Mouse (Mus musculus) MEL (cell line): Measurements from ENCODE around the gene Myoc. TPM values are rescaled to one million over a fixed set of nuclear protein-coding genes. Genes with fewer than 3 reads are reported as not detected.

ENCODE experiments used
- DNase-seq: peaks from one replicate; pipeline ENCODE4 v3.0.0; 2011; ENCODE audit warnings: low read depth, low spot score
- H3K27ac ChIP-seq: 2 replicates; pipeline ENCODE4 v1.5.1; 2012; ENCODE audit warnings: low read depth, mild to moderate bottlenecking, control low read depth, low read length, moderate library complexity; ENCODE audit not compliant: control insufficient read depth
- H3K27me3 ChIP-seq, 2 experiments: fragments of 150-350 bp in 1 of 2; sonication (generic) in 1 of 2; 2 replicates each; pipeline ENCODE4 v1.6.1; 2012; ENCODE audit warnings: low read length in 2 of 2, mild to moderate bottlenecking in 2 of 2, improper control_type of control experiment in 1 of 2, moderate library complexity in 1 of 2; ENCODE audit not compliant: insufficient read depth in 2 of 2, control insufficient read depth in 1 of 2
- H3K36me3 ChIP-seq, 2 experiments: 2 replicates each; pipeline ENCODE4 v1.6.1; 2012 to 2014; ENCODE audit warnings: low read length in 2 of 2, improper control_type of control experiment in 1 of 2, inconsistent platforms in 1 of 2, mild to moderate bottlenecking in 1 of 2; ENCODE audit not compliant: insufficient read depth in 2 of 2, control insufficient read depth in 1 of 2
- H3K4me1 ChIP-seq, 2 experiments: fragments of 150-350 bp in 1 of 2; sonication (generic) in 1 of 2; 2 replicates each; pipeline ENCODE4 v1.6.1; 2012; ENCODE audit warnings: low read length in 2 of 2, improper control_type of control experiment in 1 of 2, mild to moderate bottlenecking in 1 of 2; ENCODE audit not compliant: insufficient read depth in 2 of 2, control insufficient read depth in 1 of 2
- H3K4me3 ChIP-seq, 2 experiments: fragments of 150-350 bp in 1 of 2; sonication (generic) in 1 of 2; 2 replicates each; pipeline ENCODE4 v1.5.1; 2012; ENCODE audit warnings: low read depth in 2 of 2, low read length in 2 of 2, mild to moderate bottlenecking in 2 of 2, moderate library complexity in 2 of 2, control low read depth in 1 of 2, improper control_type of control experiment in 1 of 2; ENCODE audit not compliant: control insufficient read depth in 1 of 2, insufficient read depth in 1 of 2
- H3K79me2 ChIP-seq: 2 replicates; pipeline ENCODE4 v1.6.1; 2012; ENCODE audit warnings: mild to moderate bottlenecking, low read length, moderate library complexity; ENCODE audit not compliant: control insufficient read depth, poor library complexity, insufficient read depth
- H3K9ac ChIP-seq: 2 replicates; pipeline ENCODE4 v1.6.1; 2012; ENCODE audit warnings: low read depth, mild to moderate bottlenecking, control low read depth, low read length, moderate library complexity; ENCODE audit not compliant: control insufficient read depth, poor library complexity, severe bottlenecking
- H3K9me3 ChIP-seq: fragments of 150-350 bp; sonication (generic); replicated peaks from 2 replicates; pipeline ENCODE4 v1.6.1; 2012; ENCODE audit warnings: mild to moderate bottlenecking, low read length, improper control_type of control experiment, moderate library complexity; ENCODE audit not compliant: insufficient read depth
- BHLHE40 ChIP-seq: IDR thresholded peaks from 2 replicates; pipeline ENCODE4 v1.6.1; 2012; ENCODE audit warnings: low read depth, mild to moderate bottlenecking, inconsistent platforms, low read length, improper control_type of control experiment, borderline replicate concordance
- CHD1 ChIP-seq: IDR thresholded peaks from 2 replicates; pipeline ENCODE4 v1.6.1; 2012; ENCODE audit warnings: low read depth, mild to moderate bottlenecking, inconsistent platforms, low read length, improper control_type of control experiment
- CHD2 ChIP-seq: IDR thresholded peaks from 2 replicates; pipeline ENCODE4 v1.6.1; 2011; ENCODE audit warnings: low read length, improper control_type of control experiment
- CTCF ChIP-seq, 3 experiments: IDR thresholded peaks in 2 of 3; conservative IDR thresholded peaks in 1 of 3; 2 replicates each; pipeline ENCODE4 v1.5.1; 2011 to 2012; ENCODE audit warnings: low read length in 3 of 3, low read depth in 2 of 3, mild to moderate bottlenecking in 2 of 3, improper control_type of control experiment in 1 of 3, inconsistent platforms in 1 of 3, mixed read lengths in 1 of 3, moderate library complexity in 1 of 3; ENCODE audit not compliant: control insufficient read depth in 1 of 3, insufficient read depth in 1 of 3, poor library complexity in 1 of 3, severe bottlenecking in 1 of 3
- E2F4 ChIP-seq: IDR thresholded peaks from 2 replicates; pipeline ENCODE4 v1.6.1; 2011; ENCODE audit warnings: low read depth, low read length, improper control_type of control experiment, borderline replicate concordance
- EP300 ChIP-seq, 2 experiments: IDR thresholded peaks; 2 replicates each; pipeline ENCODE4 v1.6.1; 2011; ENCODE audit warnings: improper control_type of control experiment in 2 of 2, low read length in 2 of 2, low read depth in 1 of 2, mild to moderate bottlenecking in 1 of 2
- GABPA ChIP-seq: IDR thresholded peaks from 2 replicates; pipeline ENCODE4 v1.6.1; 2012; ENCODE audit warnings: low read depth, mild to moderate bottlenecking, inconsistent platforms, low read length, improper control_type of control experiment, moderate library complexity
- GATA1 ChIP-seq: IDR thresholded peaks from 2 replicates; pipeline ENCODE4 v1.6.1; 2011; ENCODE audit warnings: low read depth, low read length, improper control_type of control experiment
- HCFC1 ChIP-seq: IDR thresholded peaks from 2 replicates; pipeline ENCODE4 v1.6.1; 2012; ENCODE audit warnings: low read depth, mild to moderate bottlenecking, inconsistent platforms, low read length, improper control_type of control experiment, moderate library complexity
- MAFK ChIP-seq: IDR thresholded peaks from 2 replicates; pipeline ENCODE4 v1.6.1; 2011; ENCODE audit warnings: low read depth, mild to moderate bottlenecking, low read length, improper control_type of control experiment, borderline replicate concordance
- MAX ChIP-seq: IDR thresholded peaks from 2 replicates; pipeline ENCODE4 v1.6.1; 2011; ENCODE audit warnings: low read length, improper control_type of control experiment
- MEF2A ChIP-seq: IDR thresholded peaks from 2 replicates; pipeline ENCODE4 v1.6.1; 2014; ENCODE audit warnings: low read depth, mild to moderate bottlenecking, inconsistent platforms, low read length, improper control_type of control experiment; ENCODE audit not compliant: poor library complexity, insufficient replicate concordance, severe bottlenecking; ENCODE audit errors: extremely low read depth
- MXI1 ChIP-seq: IDR thresholded peaks from 2 replicates; pipeline ENCODE4 v1.6.1; 2011; ENCODE audit warnings: mild to moderate bottlenecking, low read depth, low read length, improper control_type of control experiment
- MYC ChIP-seq: IDR thresholded peaks from 2 replicates; pipeline ENCODE4 v1.6.1; 2011; ENCODE audit warnings: low read depth, mild to moderate bottlenecking, low read length, improper control_type of control experiment, moderate library complexity
- NELFE ChIP-seq: IDR thresholded peaks from 2 replicates; pipeline ENCODE4 v1.6.1; 2011; ENCODE audit warnings: low read depth, low read length, improper control_type of control experiment
- NRF1 ChIP-seq: IDR thresholded peaks from 2 replicates; pipeline ENCODE4 v1.6.1; 2014; ENCODE audit warnings: low read depth, mild to moderate bottlenecking, inconsistent platforms, low read length, improper control_type of control experiment, moderate library complexity; ENCODE audit not compliant: poor library complexity, insufficient read depth, severe bottlenecking
- POLR2A ChIP-seq, 2 experiments: IDR thresholded peaks; 2 replicates each; pipeline ENCODE4 v1.6.1; 2011 to 2012; ENCODE audit warnings: low read length in 2 of 2, mild to moderate bottlenecking in 2 of 2, control low read depth in 1 of 2, improper control_type of control experiment in 1 of 2, low read depth in 1 of 2, moderate library complexity in 1 of 2; ENCODE audit not compliant: control insufficient read depth in 1 of 2, insufficient read depth in 1 of 2, poor library complexity in 1 of 2
- POLR2AphosphoS2 ChIP-seq: IDR thresholded peaks from 2 replicates; pipeline ENCODE4 v1.6.1; 2011; ENCODE audit warnings: low read length, improper control_type of control experiment
- POLR2AphosphoS5 ChIP-seq: IDR thresholded peaks from 2 replicates; pipeline ENCODE4 v1.6.1; 2012; ENCODE audit warnings: low read depth, borderline replicate concordance, mild to moderate bottlenecking, inconsistent platforms, low read length, moderate library complexity, mixed read lengths
- RAD21 ChIP-seq: IDR thresholded peaks from 2 replicates; pipeline ENCODE4 v1.6.1; 2011; ENCODE audit warnings: mild to moderate bottlenecking, low read depth, low read length, improper control_type of control experiment
- RCOR1 ChIP-seq: IDR thresholded peaks from 2 replicates; pipeline ENCODE4 v1.6.1; 2012; ENCODE audit warnings: low read depth, mild to moderate bottlenecking, inconsistent platforms, low read length, improper control_type of control experiment
- SIN3A ChIP-seq: IDR thresholded peaks from 2 replicates; pipeline ENCODE4 v1.6.1; 2012; ENCODE audit warnings: low read length, improper control_type of control experiment, inconsistent platforms
- SMC3 ChIP-seq: IDR thresholded peaks from 2 replicates; pipeline ENCODE4 v1.6.1; 2011; ENCODE audit warnings: low read depth, low read length, improper control_type of control experiment
- TBP ChIP-seq: IDR thresholded peaks from 2 replicates; pipeline ENCODE4 v1.8.0; 2011; ENCODE audit warnings: low read depth, low read length, improper control_type of control experiment
- UBTF ChIP-seq: IDR thresholded peaks from 2 replicates; pipeline ENCODE4 v1.6.1; 2012; ENCODE audit warnings: low read depth, mild to moderate bottlenecking, inconsistent platforms, low read length, improper control_type of control experiment, moderate library complexity, borderline replicate concordance; ENCODE audit not compliant: insufficient read depth
- USF2 ChIP-seq, 2 experiments: IDR thresholded peaks; 2 replicates each; pipeline ENCODE4 v1.6.1; 2011 to 2012; ENCODE audit warnings: improper control_type of control experiment in 2 of 2, low read length in 2 of 2, borderline replicate concordance in 1 of 2, inconsistent platforms in 1 of 2, low read depth in 1 of 2, mild to moderate bottlenecking in 1 of 2; ENCODE audit not compliant: insufficient read depth in 1 of 2
- ZC3H11A ChIP-seq: IDR thresholded peaks from 2 replicates; pipeline ENCODE4 v1.6.1; 2012; ENCODE audit warnings: low read depth, mild to moderate bottlenecking, inconsistent platforms, low read length, improper control_type of control experiment
- ZKSCAN1 ChIP-seq: IDR thresholded peaks from 2 replicates; pipeline ENCODE4 v1.6.1; 2012; ENCODE audit warnings: low read depth, mild to moderate bottlenecking, inconsistent platforms, low read length, improper control_type of control experiment, moderate library complexity
- ZMIZ1 ChIP-seq: IDR thresholded peaks from 2 replicates; pipeline ENCODE4 v1.6.1; 2012; ENCODE audit warnings: low read depth, mild to moderate bottlenecking, inconsistent platforms, low read length, improper control_type of control experiment, moderate library complexity
- ZNF384 ChIP-seq: IDR thresholded peaks from 2 replicates; pipeline ENCODE4 v1.6.1; 2012; ENCODE audit warnings: low read depth, mild to moderate bottlenecking, inconsistent platforms, low read length, improper control_type of control experiment
- polyA plus RNA-seq, 2 experiments: library from polyadenylated mRNA; stranded (reverse) in 1 of 2; unstranded in 1 of 2; fragments of >175 nt in 1 of 2; fragments of >200 nt in 1 of 2; gene quantifications; 2 replicates each; pipeline versions ENCODE4 v1.2.1 to v1.2.4; 2012; ENCODE audit warnings: low replicate concordance in 2 of 2, low read depth in 1 of 2; ENCODE audit not compliant: insufficient read length in 2 of 2, insufficient read depth in 1 of 2, missing spikeins in 1 of 2
- total RNA-seq: library from RNA; depleted of rRNA; stranded (reverse); fragments of 300-350 nt; gene quantifications from 2 replicates; pipeline ENCODE4 v1.2.3, GENCODE M21; 2012

The Myoc gene
- total and polyA plus RNA-seq, 3 experiments = not detected

- TF ChIP-seq RAD21 (no peak), ZKSCAN1 (no peak), MYC (no peak), GATA1 (no peak), NRF1 (no peak), SIN3A (peak; percentile 27; the same call in 1 of the 2 replicates), SMC3 (no peak)
- Histone ChIP-seq H3K9ac (peak overlapping the region; percentile 30; the same call in 1 of the 2 replicates), H3K4me1 (peaks cover 1 to 14% of the 10 kb centered on the region in 2 experiments; a peak in 3 of 4 replicates), H3K9me3 (no peaks in the 10 kb centered on the region), H3K27me3 (no peaks in the 10 kb centered on the region), H3K4me3 (no peak overlapping the region), H3K36me3 (peaks cover 0 to 9% of the 10 kb centered on the region in 2 experiments; a peak in 2 of 4 replicates), H3K79me2 (no peaks in the 10 kb centered on the region), H3K27ac (peak overlapping the region; percentile 24; the same call in 1 of the 2 replicates)
- peak; percentile 17 for DNase-seq
Observed at GRCm38 (mm10) chr1:162623895-162624294, 15.1 kb upstream of the Myoc start.

GRCm38 (mm10) chr1:162625229-162625628, 13.7 kb upstream of the Myoc start:
- Histone ChIP-seq H3K79me2 (no peaks in the 10 kb centered on the region), H3K27ac (peak overlapping the region; percentile 72), H3K4me1 (peaks cover 1 to 14% of the 10 kb centered on the region in 2 experiments; a peak in 3 of 4 replicates), H3K27me3 (no peaks in the 10 kb centered on the region), H3K9ac (peak overlapping the region; percentile 56), H3K4me3 (peak overlapping the region in 1 of 2 experiments; percentile 18; a peak in 2 of 4 replicates), H3K36me3 (peaks cover 0 to 9% of the 10 kb centered on the region in 2 experiments; a peak in 2 of 4 replicates), H3K9me3 (no peaks in the 10 kb centered on the region)
- DNase-seq = peak; percentile 95
- TF ChIP-seq ZMIZ1 = no peak
- peak; percentile 61 for TF ChIP-seq ZNF384
- no peak for TF ChIP-seq ZC3H11A
- no peak; the same call in none of the 2 replicates for TF ChIP-seq MAX
- no peak for TF ChIP-seq GABPA
- TF ChIP-seq BHLHE40 = peak; percentile 50; the same call in 1 of the 2 replicates
- no peak for TF ChIP-seq RCOR1
- no peak for TF ChIP-seq RAD21
- no peak for TF ChIP-seq E2F4
- TF ChIP-seq MXI1 = no peak
- no peak for TF ChIP-seq POLR2A (IDR thresholded peaks at IDR 0.05; ENCODE audit: control insufficient read depth in 1 of 2, insufficient read depth in 1 of 2, low read depth in 1 of 2, low read length in 2 of 2, poor library complexity in 1 of 2)
- no peak for TF ChIP-seq HCFC1
- no peak for TF ChIP-seq EP300 (IDR thresholded peaks at IDR 0.05; ENCODE audit: low read depth in 1 of 2, low read length in 2 of 2)
- TF ChIP-seq MEF2A = no peak
- no peak for TF ChIP-seq POLR2AphosphoS5
- no peak for TF ChIP-seq NELFE
- no peak for TF ChIP-seq USF2 (IDR thresholded peaks at IDR 0.05; ENCODE audit: borderline replicate concordance in 1 of 2, insufficient read depth in 1 of 2, low read depth in 1 of 2, low read length in 2 of 2)
- TF ChIP-seq GATA1 = no peak
- no peak for TF ChIP-seq POLR2AphosphoS2
- no peak for TF ChIP-seq UBTF
- TF ChIP-seq TBP = 0 out of 2 replicates have a peak, but pooled peaks have one; percentile 18
- TF ChIP-seq SMC3 = no peak
- TF ChIP-seq ZKSCAN1 = no peak
- TF ChIP-seq CHD2 = no peak
- no peak for TF ChIP-seq MAFK
- TF ChIP-seq CHD1 = no peak
- TF ChIP-seq MYC = 0 out of 2 replicates have a peak, but pooled peaks have one; percentile 62
- no peak for TF ChIP-seq CTCF (IDR thresholded peaks at IDR 0.05 in 2 of 3, conservative IDR thresholded peaks at IDR 0.05 in 1 of 3; ENCODE audit: control insufficient read depth in 1 of 3, insufficient read depth in 1 of 3, low read depth in 2 of 3, low read length in 3 of 3, poor library complexity in 1 of 3, severe bottlenecking in 1 of 3)
